In genomic region chr4:98254856-98255853, GRCm38 (mm10) we compare ENCODE assay signal across 9 mouse cellular contexts.
DNase-seq lines count a peak whose midpoint lies in the region; ATAC-seq lines count a peak whose summit lies in the region.
"Had no signal": no experiment of that assay in that cellular context is flagged by ENCODE, and none has a peak within 500 bp of the region (broad histone marks: within the 10 kb centered on the region; RNA-seq: fewer than 3 reads in every experiment).

No protein-coding gene starts in this region.

- ATAC-seq in midbrain, embryonic 11.5 days (ENCODE audit: low FRiP score) = peak; percentile 50; the same call in 1 of the 2 replicates
- no peak for ATAC-seq in midbrain, embryonic 16.5 days
- 0 out of 2 replicates have a peak, but pooled peaks have one; percentile 30 for ATAC-seq in hindbrain, embryonic 16.5 days
- ATAC-seq in megakaryocyte progenitor cell, adult 5-6 weeks (replicated peaks; ENCODE audit: poor library complexity) = peak; percentile 90

- no peaks in the 10 kb centered on the region for H3K9me3 ChIP-seq in midbrain, embryonic 11.5 days (ENCODE audit: control insufficient read depth, low read length)
- H3K9me3 ChIP-seq in midbrain, embryonic 16.5 days (replicated peaks; ENCODE audit: control insufficient read depth, low read length, poor library complexity, severe bottlenecking) = no peaks in the 10 kb centered on the region
- no peaks in the 10 kb centered on the region for H3K9me3 ChIP-seq in hindbrain, embryonic 16.5 days (ENCODE audit: control insufficient read depth, low read length)
- H3K9me3 ChIP-seq: liver, embryonic 13.5 days had no signal

- H3K27ac ChIP-seq in midbrain, embryonic 11.5 days (ENCODE audit: low read depth, low read length) = no peak overlapping the region
- no peak overlapping the region for H3K27ac ChIP-seq in midbrain, embryonic 16.5 days (ENCODE audit: low read length)
- no peak overlapping the region for H3K27ac ChIP-seq in hindbrain, embryonic 16.5 days (ENCODE audit: low read depth, low read length)
- H3K27ac ChIP-seq: liver, embryonic 13.5 days had no signal

- H3K9ac ChIP-seq in midbrain, embryonic 11.5 days (ENCODE audit: low read length) = no peak overlapping the region
- no peak overlapping the region for H3K9ac ChIP-seq in midbrain, embryonic 16.5 days (ENCODE audit: low read depth, low read length)
- no peak overlapping the region for H3K9ac ChIP-seq in hindbrain, embryonic 16.5 days (ENCODE audit: low read depth, low read length)
- H3K9ac ChIP-seq: liver, embryonic 13.5 days had no signal

- WGBS in midbrain, embryonic 11.5 days = 57% methylated on average over 18 of the region's 18 CpGs
- WGBS in midbrain, embryonic 16.5 days = 50% methylated on average over 18 of the region's 18 CpGs
- 38% methylated on average over 18 of the region's 18 CpGs for WGBS in hindbrain, embryonic 16.5 days

- DNase-seq in midbrain, embryonic 11.5 days (ENCODE audit: low spot score, missing footprints) = peak; percentile 85
- peak; percentile 16 for DNase-seq in WW6 (ENCODE audit: low read depth, low spot score)
- peak; percentile 79 to 83 for DNase-seq in cerebellum, postnatal 10 days
- peak; percentile 58 for DNase-seq in thymus, postnatal 25 days
- no peak for DNase-seq in heart, adult 9 months (ENCODE audit: low spot score in 2 of 2)
- DNase-seq: liver, embryonic 13.5 days had no signal

- no peaks in the 10 kb centered on the region; the same call in 1 of the 2 replicates for H3K27me3 ChIP-seq in midbrain, embryonic 11.5 days (ENCODE audit: control insufficient read depth, insufficient read depth, low read length)
- no peaks in the 10 kb centered on the region for H3K27me3 ChIP-seq in midbrain, embryonic 16.5 days (ENCODE audit: control insufficient read depth, insufficient read depth, low read depth, low read length)
- H3K27me3 ChIP-seq in hindbrain, embryonic 16.5 days (replicated peaks; ENCODE audit: control insufficient read depth, insufficient read depth, low read length) = no peaks in the 10 kb centered on the region
- H3K27me3 ChIP-seq: liver, embryonic 13.5 days had no signal

- no peaks in the 10 kb centered on the region for H3K4me1 ChIP-seq in midbrain, embryonic 11.5 days (ENCODE audit: control insufficient read depth, insufficient read depth, low read length)
- H3K4me1 ChIP-seq in midbrain, embryonic 16.5 days (ENCODE audit: control insufficient read depth, insufficient read depth, low read length) = no peaks in the 10 kb centered on the region
- H3K4me1 ChIP-seq in hindbrain, embryonic 16.5 days (ENCODE audit: control insufficient read depth, insufficient read depth, low read depth, low read length) = no peaks in the 10 kb centered on the region
- H3K4me1 ChIP-seq: liver, embryonic 13.5 days had no signal

- H3K4me2 ChIP-seq in midbrain, embryonic 11.5 days = no peak overlapping the region
- no peak overlapping the region for H3K4me2 ChIP-seq in midbrain, embryonic 16.5 days (ENCODE audit: low read length)
- no peak overlapping the region for H3K4me2 ChIP-seq in hindbrain, embryonic 16.5 days (ENCODE audit: low read length)
- H3K4me2 ChIP-seq: liver, embryonic 13.5 days had no signal

- no peaks in the 10 kb centered on the region for H3K36me3 ChIP-seq in midbrain, embryonic 11.5 days (ENCODE audit: control insufficient read depth, insufficient read depth, low read length)
- H3K36me3 ChIP-seq in midbrain, embryonic 16.5 days (ENCODE audit: control insufficient read depth, insufficient read depth, low read length) = no peaks in the 10 kb centered on the region
- no peaks in the 10 kb centered on the region for H3K36me3 ChIP-seq in hindbrain, embryonic 16.5 days (ENCODE audit: control insufficient read depth, insufficient read depth, low read length)
- H3K36me3 ChIP-seq: liver, embryonic 13.5 days had no signal

- H3K4me3 ChIP-seq in midbrain, embryonic 11.5 days (ENCODE audit: low read depth, low read length) = no peak overlapping the region
- H3K4me3 ChIP-seq in midbrain, embryonic 16.5 days (ENCODE audit: low read depth, low read length) = no peak overlapping the region
- no peak overlapping the region for H3K4me3 ChIP-seq in hindbrain, embryonic 16.5 days (ENCODE audit: low read length)
- H3K4me3 ChIP-seq: liver, embryonic 13.5 days had no signal

Comparison
In these comparisons a context has a peak if more than half of its experiments do, and no peak if none do; other contexts are left out.
1. DNase-seq: peak in midbrain, embryonic 11.5 days (single experiment), WW6 (single experiment), cerebellum, postnatal 10 days (2 of 2) and thymus, postnatal 25 days (single experiment); none in heart, adult 9 months (0 of 2).